Mouse (Mus musculus): ENCODE data around the gene Rps6kc1.

- TF ChIP-seq POLR2A (IDR thresholded peaks at IDR 0.05; ENCODE audit: control insufficient read depth, extremely low read depth, insufficient read depth, low read length, poor library complexity) (no peak), CTCF (IDR thresholded peaks at IDR 0.05; ENCODE audit: borderline replicate concordance, control insufficient read depth, extremely low read depth, insufficient read depth, low read length, poor library complexity) (no peak)
Observed at GRCm38 (mm10) chr1:190661249-190661648, 250.3 kb downstream of the Rps6kc1 start.

Data from thymus, adult 2 months (tissue).